Mouse (Mus musculus): ENCODE results near the gene Stpg4.

GRCm38 (mm10) chr17:87349575-87349974 lies 78.0 kb downstream of the Stpg4 start:
- TF ChIP-seq CTCF (IDR thresholded peaks at IDR 0.05; ENCODE audit: borderline replicate concordance, insufficient read depth, low read length) = no peak
- TF ChIP-seq POLR2A (IDR thresholded peaks at IDR 0.05; ENCODE audit: low read depth, low read length) = no peak
